Mouse (Mus musculus): ENCODE data around the gene Krtap12-1. TPM values are rescaled to one million over a fixed set of nuclear protein-coding genes. Genes with fewer than 3 reads are reported as not detected.
"Not testable (repeated sequence)": the region's sequence is repeated elsewhere in the genome, so short reads cannot be mapped to it uniquely, and the experiment has no call there.

Krtap12-1 gene
- polyA plus RNA-seq, 1 experiment from 2014 or later, result not detected

DNA sequence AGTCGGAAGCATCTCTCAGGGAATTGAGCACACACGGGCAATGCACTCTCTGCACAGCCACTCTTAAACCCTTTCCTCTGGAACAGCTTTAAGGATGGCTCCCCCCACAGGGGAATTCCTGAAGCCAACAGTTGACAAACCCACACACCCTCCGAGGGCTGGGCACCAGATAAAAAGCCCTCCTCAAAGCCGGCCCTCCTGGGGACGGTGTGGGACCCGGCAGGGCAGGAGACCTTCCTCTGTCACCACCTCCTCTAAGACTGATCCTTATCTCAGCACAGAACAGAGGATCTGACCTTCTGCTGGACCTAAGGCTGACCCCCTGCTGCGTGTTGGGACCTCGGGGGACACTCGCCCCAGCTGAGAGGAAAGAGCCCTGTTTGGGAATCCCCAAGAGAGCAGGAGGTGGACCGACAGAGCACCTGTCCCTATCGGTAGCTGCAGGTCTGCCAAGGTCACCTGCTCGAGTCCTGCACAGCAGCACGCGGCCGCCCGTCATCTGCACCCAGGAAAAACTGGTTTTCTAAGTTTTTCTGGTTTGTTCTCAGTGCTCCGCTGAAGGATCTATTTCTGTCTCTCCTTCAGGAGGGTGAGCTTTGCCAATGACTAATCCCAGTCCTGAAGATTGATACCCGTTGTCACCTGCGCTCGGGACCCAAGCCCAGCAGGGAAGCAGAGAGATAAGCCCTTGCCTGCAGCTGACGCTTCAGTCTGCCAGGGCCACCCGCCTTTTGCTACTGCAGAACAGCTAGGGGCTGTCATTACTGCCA, 34.3 kb upstream of the Krtap12-1 start, which contains the start of gene Tspear:
Tspear (plus strand) TSS at position 675 of the 770 bp plus-strand sequence.
- no peak for ATAC-seq (replicated peaks; ENCODE audit: low FRiP score, low read depth)
- H3K4me3 ChIP-seq (replicated peaks; ENCODE audit: low read depth, low read length), result no peak within 1 kb of the TSS
- no peak for TF ChIP-seq CTCF (IDR thresholded peaks at IDR 0.05; ENCODE audit: low read depth)
- no peaks in the 10 kb centered on the region for H3K4me1 ChIP-seq (replicated peaks; ENCODE audit: insufficient read depth, low read length)
- H3K4me2 ChIP-seq (ENCODE audit: low read length), result 0 out of 2 replicates have a peak within 1 kb of the TSS, but pooled peaks have one; percentile 7
- H3K27ac ChIP-seq, result no peak within 1 kb of the TSS
- H3K27me3 ChIP-seq (ENCODE audit: insufficient read depth, low read length), result peaks cover 8% of the 10 kb centered on the region; the same call in 1 of the 2 replicates
- no peak for DNase-seq (ENCODE audit: low spot score)
- H3K36me3 ChIP-seq (ENCODE audit: insufficient read depth, low read length), result no peaks in the 10 kb centered on the region
- no peak within 1 kb of the TSS for H3K9ac ChIP-seq (ENCODE audit: low read depth, low read length)
- no peaks in the 10 kb centered on the region for H3K9me3 ChIP-seq (replicated peaks; ENCODE audit: low read length)
- WGBS, result 8% methylated on average over 22 of the region's 22 CpGs

DNA sequence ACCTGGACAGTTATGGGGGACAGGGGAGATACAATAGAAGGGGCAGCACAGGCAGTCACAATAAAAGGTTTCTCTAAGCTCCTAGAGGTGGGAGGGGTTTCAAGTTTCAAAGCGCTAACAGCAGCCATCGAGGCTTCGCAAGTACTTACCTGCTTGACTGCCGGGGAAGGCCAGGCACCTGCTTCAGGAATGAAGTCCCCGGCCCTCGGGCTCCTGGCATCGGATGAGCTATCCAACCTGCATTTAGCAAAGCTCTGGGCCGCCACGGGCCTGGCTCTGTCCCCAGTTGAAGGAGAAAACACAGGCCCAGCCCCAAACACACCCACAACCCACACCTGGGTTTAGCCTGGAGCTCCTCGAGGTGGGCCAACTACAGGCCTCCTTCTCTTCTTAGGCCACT, 33.4 kb upstream of the Krtap12-1 start:
- TF ChIP-seq CTCF (IDR thresholded peaks at IDR 0.05; ENCODE audit: low read depth), result no peak
- H3K27me3 ChIP-seq (ENCODE audit: insufficient read depth, low read length), result peaks cover 8% of the 10 kb centered on the region; the same call in 1 of the 2 replicates
- WGBS, result 12% methylated on average over 10 of the region's 10 CpGs
- no peaks in the 10 kb centered on the region for H3K36me3 ChIP-seq (ENCODE audit: insufficient read depth, low read length)
- H3K4me3 ChIP-seq (replicated peaks; ENCODE audit: low read depth, low read length), result no peak overlapping the region
- H3K27ac ChIP-seq, result no peak overlapping the region
- no peaks in the 10 kb centered on the region for H3K4me1 ChIP-seq (replicated peaks; ENCODE audit: insufficient read depth, low read length)
- ATAC-seq (replicated peaks; ENCODE audit: low FRiP score, low read depth) (no peak), DNase-seq (ENCODE audit: low spot score) (no peak)
- no peaks in the 10 kb centered on the region for H3K9me3 ChIP-seq (replicated peaks; ENCODE audit: low read length)
- no peak overlapping the region for H3K9ac ChIP-seq (ENCODE audit: low read depth, low read length)
- no peak overlapping the region for H3K4me2 ChIP-seq (ENCODE audit: low read length)

DNA sequence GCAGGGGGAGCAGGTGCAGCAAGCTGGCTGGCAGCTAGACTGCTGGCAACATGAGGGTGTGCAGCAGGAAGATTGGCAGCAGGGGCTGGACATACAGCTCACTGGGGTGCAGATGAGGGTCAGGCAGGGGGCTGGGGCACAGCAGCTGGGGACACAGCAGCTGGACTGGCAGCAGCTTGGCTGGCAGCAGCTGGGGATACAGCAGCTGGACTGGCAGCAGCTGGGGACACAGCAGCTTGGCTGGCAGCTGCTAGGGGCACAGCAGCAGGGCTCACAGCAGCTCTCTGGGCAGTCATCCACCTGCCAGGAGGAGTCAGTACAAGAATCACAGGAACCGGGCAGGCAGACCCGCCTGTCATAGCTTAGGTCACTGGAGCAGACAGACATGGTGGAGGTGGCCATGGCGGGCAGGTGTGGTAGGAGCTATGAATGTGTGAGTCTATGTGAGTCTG, 30.0 kb upstream of the Krtap12-1 start, which contains the start of gene Gm19402:
Gm19402 (minus strand) TSS at position 402 of the 452 bp plus-strand sequence.
- not testable (repeated sequence) for H3K4me2 ChIP-seq (ENCODE audit: low read length); H3K36me3 ChIP-seq (ENCODE audit: insufficient read depth, low read length); H3K9ac ChIP-seq (ENCODE audit: low read depth, low read length); H3K9me3 ChIP-seq (replicated peaks; ENCODE audit: low read length); H3K27ac ChIP-seq; H3K4me1 ChIP-seq (replicated peaks; ENCODE audit: insufficient read depth, low read length); H3K4me3 ChIP-seq (replicated peaks; ENCODE audit: low read depth, low read length); ATAC-seq (replicated peaks; ENCODE audit: low FRiP score, low read depth); H3K27me3 ChIP-seq (ENCODE audit: insufficient read depth, low read length); DNase-seq (ENCODE audit: low spot score)
- WGBS, result 68% methylated on average over 3 of the region's 3 CpGs

DNA sequence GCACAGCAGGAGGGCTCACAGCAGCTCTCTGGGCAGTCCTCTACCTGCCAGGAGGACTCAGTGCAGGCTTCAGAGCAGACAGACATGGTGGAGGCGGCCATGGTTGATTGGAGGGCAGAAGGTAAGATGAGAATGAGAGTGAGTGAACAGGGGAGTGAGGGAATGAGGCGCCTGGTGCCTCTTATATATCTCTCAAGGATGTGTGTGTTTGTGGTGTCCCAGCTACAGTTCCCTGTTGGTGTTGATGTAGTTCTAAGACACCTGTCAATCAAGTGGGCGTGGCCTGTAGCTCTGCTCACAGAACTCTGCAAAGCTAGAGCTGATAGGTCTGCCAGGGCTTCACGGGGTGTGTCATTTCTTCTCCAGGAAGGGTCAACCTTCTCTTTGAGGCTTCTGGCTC, 23.3 kb upstream of the Krtap12-1 start, which contains the start of gene Gm9508:
Gm9508 (minus strand) TSS at position 101 of the 400 bp plus-strand sequence.
- Histone ChIP-seq H3K9me3 (replicated peaks; ENCODE audit: low read length) (no peaks in the 10 kb centered on the region), H3K27ac (no peak within 1 kb of the TSS), H3K4me3 (replicated peaks; ENCODE audit: low read depth, low read length) (no peak within 1 kb of the TSS), H3K27me3 (ENCODE audit: insufficient read depth, low read length) (no peaks in the 10 kb centered on the region), H3K4me2 (ENCODE audit: low read length) (no peak within 1 kb of the TSS), H3K4me1 (replicated peaks; ENCODE audit: insufficient read depth, low read length) (no peaks in the 10 kb centered on the region), H3K36me3 (ENCODE audit: insufficient read depth, low read length) (no peaks in the 10 kb centered on the region), H3K9ac (ENCODE audit: low read depth, low read length) (no peak within 1 kb of the TSS)
- ATAC-seq (replicated peaks; ENCODE audit: low FRiP score, low read depth), result no peak
- TF ChIP-seq CTCF (IDR thresholded peaks at IDR 0.05; ENCODE audit: low read depth), result no peak
- DNase-seq (ENCODE audit: low spot score), result no peak
- 32% methylated on average over 4 of the region's 4 CpGs for WGBS

DNA sequence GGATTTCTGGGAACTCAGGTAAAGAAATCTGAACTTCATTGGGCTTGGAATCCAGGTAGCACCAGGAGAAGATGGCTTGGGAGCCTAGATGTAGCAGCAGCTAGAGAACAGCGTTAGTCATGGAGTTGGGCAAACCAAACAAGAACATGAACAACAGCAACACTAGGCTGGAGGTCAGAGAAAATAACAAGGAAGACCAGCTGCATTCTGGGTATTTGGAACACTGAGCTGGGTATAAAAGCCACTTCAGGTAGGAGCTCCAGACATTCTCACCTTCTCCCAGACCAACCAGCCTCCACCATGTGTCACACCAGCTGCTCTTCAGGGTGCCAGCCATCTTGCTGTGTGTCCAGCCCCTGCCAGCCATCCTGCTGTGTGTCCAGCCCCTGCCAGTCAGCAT, 14.1 kb upstream of the Krtap12-1 start, which contains the start of gene Gm10272:
Gm10272 (plus strand) TSS at position 301 of the 400 bp plus-strand sequence.
- no peaks in the 10 kb centered on the region for H3K9me3 ChIP-seq (replicated peaks; ENCODE audit: low read length)
- no peak for TF ChIP-seq CTCF (IDR thresholded peaks at IDR 0.05; ENCODE audit: low read depth)
- no peaks in the 10 kb centered on the region for H3K4me1 ChIP-seq (replicated peaks; ENCODE audit: insufficient read depth, low read length)
- DNase-seq (ENCODE audit: low spot score) (no peak), ATAC-seq (replicated peaks; ENCODE audit: low FRiP score, low read depth) (no peak)
- no peak within 1 kb of the TSS for H3K4me2 ChIP-seq (ENCODE audit: low read length)
- WGBS, result 87% methylated on average over 1 of the region's 1 CpGs
- H3K4me3 ChIP-seq (replicated peaks; ENCODE audit: low read depth, low read length), result no peak within 1 kb of the TSS
- H3K9ac ChIP-seq (ENCODE audit: low read depth, low read length), result no peak within 1 kb of the TSS
- H3K27me3 ChIP-seq (ENCODE audit: insufficient read depth, low read length), result no peaks in the 10 kb centered on the region
- H3K27ac ChIP-seq, result no peak within 1 kb of the TSS
- no peaks in the 10 kb centered on the region for H3K36me3 ChIP-seq (ENCODE audit: insufficient read depth, low read length)

DNA sequence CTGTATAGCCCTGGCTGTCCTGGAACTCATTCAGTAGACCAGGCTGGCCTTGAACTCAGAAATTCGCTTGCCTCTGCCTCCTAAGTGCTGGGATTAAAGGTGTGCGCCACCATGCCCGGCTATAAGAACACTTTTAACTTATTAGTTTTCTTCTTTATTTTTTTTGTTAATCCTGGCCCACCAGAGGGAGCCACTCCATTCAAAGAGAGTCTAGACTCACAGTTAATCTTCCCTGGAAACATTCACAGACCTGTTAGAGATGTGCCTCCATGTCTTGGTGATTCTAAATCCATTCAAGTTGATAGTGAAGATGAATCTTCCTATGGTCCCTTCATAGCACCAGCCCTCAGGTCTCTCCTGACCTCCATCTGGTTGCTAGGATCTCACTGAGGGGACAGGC, 10.6 kb upstream of the Krtap12-1 start:
- DNase-seq (ENCODE audit: low spot score), result no peak
- H3K9me3 ChIP-seq (replicated peaks; ENCODE audit: low read length), result no peaks in the 10 kb centered on the region

DNA sequence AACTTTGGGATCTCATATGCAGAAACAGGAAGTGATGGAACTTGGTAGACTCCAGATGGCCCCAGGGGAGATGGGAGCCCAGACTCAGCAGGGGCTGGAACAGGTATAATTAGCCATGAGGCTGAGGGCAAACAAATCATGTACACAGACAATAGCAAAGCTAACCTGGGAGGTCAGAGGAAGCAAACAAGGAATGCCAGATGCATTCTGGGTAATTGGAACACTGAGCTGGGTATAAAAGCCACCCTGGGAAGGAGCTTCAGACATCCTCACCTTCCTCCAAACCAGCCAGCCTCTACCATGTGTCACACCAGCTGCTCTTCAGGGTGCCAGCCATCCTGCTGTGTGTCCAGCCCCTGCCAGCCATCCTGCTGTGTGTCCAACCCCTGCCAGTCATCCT, 9.2 kb upstream of the Krtap12-1 start, which contains the start of gene Gm10024:
Gm10024 (plus strand) TSS at position 301 of the 400 bp plus-strand sequence.
- not testable (repeated sequence) for H3K9me3 ChIP-seq (replicated peaks; ENCODE audit: low read length); H3K36me3 ChIP-seq (ENCODE audit: insufficient read depth, low read length); ATAC-seq (replicated peaks; ENCODE audit: low FRiP score, low read depth); H3K27ac ChIP-seq; H3K4me2 ChIP-seq (ENCODE audit: low read length); H3K9ac ChIP-seq (ENCODE audit: low read depth, low read length); H3K27me3 ChIP-seq (ENCODE audit: insufficient read depth, low read length); H3K4me1 ChIP-seq (replicated peaks; ENCODE audit: insufficient read depth, low read length); H3K4me3 ChIP-seq (replicated peaks; ENCODE audit: low read depth, low read length); DNase-seq (ENCODE audit: low spot score)

More for the DNA sequence above, 10.6 kb upstream of the Krtap12-1 start:
- Histone ChIP-seq H3K36me3 (ENCODE audit: insufficient read depth, low read length) (no peaks in the 10 kb centered on the region), H3K27me3 (ENCODE audit: insufficient read depth, low read length) (no peaks in the 10 kb centered on the region), H3K4me3 (replicated peaks; ENCODE audit: low read depth, low read length) (no peak overlapping the region), H3K4me1 (replicated peaks; ENCODE audit: insufficient read depth, low read length) (no peaks in the 10 kb centered on the region), H3K27ac (no peak overlapping the region), H3K9ac (ENCODE audit: low read depth, low read length) (no peak overlapping the region), H3K4me2 (ENCODE audit: low read length) (no peak overlapping the region)
- no peak for ATAC-seq (replicated peaks; ENCODE audit: low FRiP score, low read depth)
- peak; percentile 36; the same call in 1 of the 2 replicates for TF ChIP-seq CTCF (IDR thresholded peaks at IDR 0.05; ENCODE audit: low read depth)
- WGBS, result 75% methylated on average over 3 of the region's 3 CpGs
